Mouse (Mus musculus): Measurements from ENCODE around the gene Tpd52l2.

GRCm38 (mm10) chr2:181452181-181452580 is 44.8 kb upstream of the Tpd52l2 start:
- TF ChIP-seq CTCF (IDR thresholded peaks at IDR 0.05; ENCODE audit: low read depth, low read length) = no peak
- no peak for TF ChIP-seq POLR2A (IDR thresholded peaks at IDR 0.05; ENCODE audit: extremely low read depth, insufficient read depth, low read length)

All from liver, adult 2 months (tissue).